Mouse (Mus musculus) lung, postnatal 0 days (tissue): ENCODE measurements around the gene Ctse.

Experiments
- CTCF ChIP-seq: IDR thresholded peaks from 2 replicates; pipeline ENCODE4 v1.5.1; 2016; ENCODE audit warnings: antibody characterized with exemption, mild to moderate bottlenecking
- EP300 ChIP-seq: IDR thresholded peaks from 2 replicates; pipeline ENCODE4 v1.6.1; 2016; ENCODE audit warnings: antibody characterized with exemption, mild to moderate bottlenecking, control low read depth

- TF ChIP-seq CTCF (no peak), EP300 (no peak)
These were observed 13.8 kb upstream of the Ctse start for GRCm38 (mm10) chr1:131624175-131624835.
